Mouse (Mus musculus) lung, embryonic 15.5 days (tissue): ENCODE results near the gene Ssr4. TPM values are rescaled to one million over a fixed set of nuclear protein-coding genes. Genes with fewer than 3 reads are reported as not detected.

ENCODE experiments used
- ATAC-seq: fragments of 200-750 bp; cut with Nextera tagmentation; 2 replicates; pipeline ENCODE4 v1.8.0; 2017; ENCODE audit warnings: moderate number of reproducible peaks, borderline replicate concordance; ENCODE audit not compliant: low FRiP score, low TSS enrichment; ENCODE audit errors: extremely low read depth
- H3K27ac ChIP-seq: fragments of 300-500 bp; sonication (generic); 2 replicates; pipeline ENCODE4 v1.5.1; 2015; ENCODE audit warnings: moderate library complexity, mild to moderate bottlenecking, inconsistent platforms
- H3K27me3 ChIP-seq: fragments of 300-500 bp; sonication (generic); 2 replicates; pipeline ENCODE4 v1.6.1; 2015; ENCODE audit warnings: inconsistent platforms
- H3K36me3 ChIP-seq: fragments of 300-500 bp; sonication (generic); 2 replicates; pipeline ENCODE4 v1.6.1; 2015; ENCODE audit warnings: inconsistent platforms
- H3K4me1 ChIP-seq: fragments of 300-500 bp; sonication (generic); 2 replicates; pipeline ENCODE4 v1.6.1; 2015; ENCODE audit warnings: inconsistent platforms
- H3K4me2 ChIP-seq: fragments of 300-500 bp; sonication (generic); 2 replicates; pipeline ENCODE4 v1.6.1; 2015; ENCODE audit warnings: inconsistent platforms, mild to moderate bottlenecking, moderate library complexity
- H3K4me3 ChIP-seq: fragments of 300-500 bp; sonication (generic); 2 replicates; pipeline ENCODE4 v1.5.1; 2015; ENCODE audit warnings: mild to moderate bottlenecking, inconsistent platforms
- H3K9ac ChIP-seq: fragments of 300-500 bp; sonication (generic); 2 replicates; pipeline ENCODE4 v1.6.1; 2015; ENCODE audit warnings: inconsistent platforms
- H3K9me3 ChIP-seq: fragments of 300-500 bp; sonication (generic); 2 replicates; pipeline ENCODE4 v1.6.1; 2016; ENCODE audit warnings: inconsistent platforms
- WGBS: fragments of 180-500 bp; shearing (Covaris S2); methylation state at CpG from one replicate; pipeline ENCODE4 v1.1.7; 2015; 5-methylcytosine and 5-hydroxymethylcytosine counted together
- polyA plus RNA-seq: library from polyadenylated mRNA; unstranded; fragments of >200 nt; fragmentation: Nextera tagmentation; extraction: Ambion mirVana; gene quantifications from 2 replicates; pipeline ENCODE4 v1.2.1, GENCODE M21; 2015

The Ssr4 gene
- polyA plus RNA-seq, 1 experiment from 2014 or later: 178 TPM

DNA sequence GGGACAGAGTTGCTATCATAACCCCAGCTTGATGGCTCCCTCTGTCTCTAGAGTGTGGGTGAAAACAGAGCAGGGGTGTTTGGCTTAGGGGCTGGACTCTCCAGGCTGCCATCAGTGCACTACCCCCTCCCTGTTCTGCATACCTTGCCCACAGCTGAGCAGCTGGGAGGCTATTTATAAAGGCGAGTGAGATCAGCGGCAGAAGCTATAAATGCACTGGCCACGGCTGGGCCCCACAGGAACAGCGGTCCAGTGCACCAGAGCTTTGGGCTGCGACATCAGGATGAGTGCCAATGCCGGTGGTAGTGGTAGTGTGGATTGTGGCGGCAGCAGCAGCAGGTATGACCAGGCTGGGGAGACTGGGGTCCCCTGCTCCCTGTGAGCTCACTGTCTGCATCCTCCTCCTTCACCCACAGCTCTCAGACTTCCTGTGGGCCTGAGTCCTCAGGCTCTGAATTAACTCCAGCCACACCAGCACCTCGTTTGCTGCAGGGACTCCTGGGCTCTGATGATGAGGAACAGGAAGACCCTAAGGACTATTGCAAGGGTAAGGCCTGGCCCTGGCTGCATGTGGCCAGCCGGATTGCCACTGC lies 12.6 kb upstream of the Ssr4 start, which contains the start of gene Srpk3:
Gene Srpk3, plus strand, starts transcription at position 238 of the 593 bp plus-strand sequence.
- Histone ChIP-seq H3K27me3 (no peaks in the 10 kb centered on the region), H3K4me2 (no peak within 1 kb of the TSS), H3K27ac (no peak within 1 kb of the TSS; the same call in 1 of the 2 replicates), H3K9ac (no peak within 1 kb of the TSS), H3K9me3 (no peaks in the 10 kb centered on the region), H3K4me1 (0 out of 2 replicates have a peak, but pooled peaks cover 6% of the 10 kb centered on the region), H3K4me3 (no peak within 1 kb of the TSS), H3K36me3 (peaks cover 3% of the 10 kb centered on the region; the same call in 1 of the 2 replicates)
- 51% methylated on average over 9 of the region's 9 CpGs for WGBS
- no peak for ATAC-seq

DNA sequence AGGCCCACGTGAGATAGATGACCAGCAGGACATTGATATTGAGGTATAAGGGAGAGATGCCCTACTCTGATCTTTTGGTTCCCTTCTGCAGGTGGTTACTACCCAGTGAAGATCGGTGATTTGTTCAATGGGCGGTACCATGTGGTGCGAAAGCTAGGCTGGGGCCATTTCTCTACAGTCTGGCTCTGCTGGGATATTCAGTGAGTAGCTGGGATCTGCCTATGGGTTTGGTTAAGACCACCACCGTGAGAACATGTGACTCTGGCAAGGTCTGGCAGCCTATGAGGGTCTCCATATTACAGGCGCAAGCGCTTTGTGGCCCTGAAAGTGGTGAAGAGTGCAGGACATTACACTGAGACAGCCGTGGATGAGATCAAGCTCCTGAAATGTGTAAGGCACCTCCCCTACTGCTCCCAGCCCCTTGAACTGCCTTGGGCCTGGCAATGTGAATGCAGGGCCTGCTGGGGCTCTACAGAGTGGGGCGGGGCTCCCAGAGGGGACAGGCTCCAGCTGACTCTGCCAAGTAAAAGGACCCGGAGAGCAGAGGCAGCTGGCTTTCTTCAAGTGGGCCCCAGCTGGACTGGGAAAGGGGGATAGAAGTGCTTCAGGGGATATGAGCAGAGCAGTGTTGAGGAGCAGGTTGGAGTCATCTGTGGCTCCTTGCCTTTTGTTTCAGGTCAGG lies 11.9 kb upstream of the Ssr4 start:
- Histone ChIP-seq H3K36me3 (peaks cover 3% of the 10 kb centered on the region), H3K4me2 (no peak overlapping the region), H3K4me1 (0 out of 2 replicates have a peak, but pooled peaks cover 6% of the 10 kb centered on the region), H3K27ac (no peak overlapping the region), H3K9ac (no peak overlapping the region), H3K9me3 (no peaks in the 10 kb centered on the region), H3K27me3 (no peaks in the 10 kb centered on the region), H3K4me3 (no peak overlapping the region)
- 67% methylated on average over 10 of the region's 10 CpGs for WGBS
- ATAC-seq: peak; percentile 74; the same call in 1 of the 2 replicates

DNA sequence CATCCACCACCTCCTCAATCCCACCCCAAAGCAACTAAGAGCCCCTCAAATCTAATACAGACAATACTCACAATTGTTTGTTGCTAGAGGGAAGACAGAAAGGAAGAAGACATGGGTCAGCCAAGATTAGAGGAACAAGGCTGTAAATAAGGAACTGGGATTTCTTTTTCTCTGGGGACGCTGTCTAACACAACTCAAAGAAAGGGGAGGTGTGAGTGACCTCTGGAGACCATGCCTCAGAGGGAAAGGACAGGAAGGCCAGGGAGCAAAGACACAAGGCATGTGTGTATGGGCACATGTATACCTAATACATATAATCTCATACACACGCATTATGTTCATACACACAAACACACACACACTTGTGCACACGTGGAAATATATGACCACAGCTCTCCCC lies 4.6 kb upstream of the Ssr4 start:
- no peaks in the 10 kb centered on the region for H3K9me3 ChIP-seq
- no peak overlapping the region for H3K4me3 ChIP-seq
- H3K36me3 ChIP-seq: peaks cover 18% of the 10 kb centered on the region
- no peak overlapping the region for H3K27ac ChIP-seq
- 94% methylated on average over 3 of the region's 3 CpGs for WGBS
- H3K9ac ChIP-seq: no peak overlapping the region
- no peaks in the 10 kb centered on the region for H3K27me3 ChIP-seq
- no peak overlapping the region for H3K4me2 ChIP-seq
- H3K4me1 ChIP-seq: peaks cover 7% of the 10 kb centered on the region
- no peak for ATAC-seq

DNA sequence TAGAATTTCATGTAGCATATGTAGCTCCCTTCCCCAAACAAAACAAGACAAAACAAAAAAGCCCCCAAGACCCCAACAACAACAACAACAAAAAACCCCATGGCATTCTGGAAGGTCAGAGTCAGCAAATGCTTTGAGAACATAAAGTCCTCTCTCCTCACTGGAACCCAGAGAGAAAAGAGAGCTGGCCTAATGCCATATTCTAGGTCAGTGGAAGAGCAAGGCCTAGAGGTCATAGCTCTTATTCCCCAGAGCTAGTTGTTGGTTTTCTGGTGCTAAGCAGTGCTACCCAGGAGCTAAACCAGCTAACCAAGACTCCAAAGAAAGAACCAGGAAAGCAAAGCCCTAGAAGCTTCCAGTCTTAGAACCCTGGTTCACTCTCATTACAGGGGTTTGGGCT lies 1.2 kb upstream of the Ssr4 start:
- Histone ChIP-seq H3K4me1 (peaks cover 15% of the 10 kb centered on the region), H3K9ac (peak overlapping the region; percentile 62), H3K9me3 (no peaks in the 10 kb centered on the region), H3K4me3 (peak overlapping the region; percentile 66), H3K27me3 (no peaks in the 10 kb centered on the region), H3K36me3 (0 out of 2 replicates have a peak, but pooled peaks cover 8% of the 10 kb centered on the region), H3K4me2 (peak overlapping the region; percentile 59), H3K27ac (peak overlapping the region; percentile 92; the same call in 1 of the 2 replicates)
- ATAC-seq: no peak

DNA sequence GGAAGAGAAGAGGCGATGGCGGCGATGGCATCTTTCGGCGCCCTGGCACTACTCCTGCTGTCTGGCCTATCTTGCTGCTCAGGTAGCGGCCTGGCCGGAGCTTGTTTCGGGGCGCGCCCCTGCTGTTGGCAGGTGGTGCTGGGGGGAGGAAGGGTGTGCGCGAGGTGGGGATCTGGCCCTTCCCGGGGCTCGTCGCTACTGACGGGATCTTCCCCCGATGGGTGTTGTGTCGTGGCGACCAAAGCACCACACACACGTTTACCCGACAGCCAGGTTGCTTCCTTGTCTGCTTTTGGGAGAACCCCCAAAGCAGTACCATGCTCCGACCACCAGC lies 364 bp downstream of the Ssr4 start:
- H3K4me2 ChIP-seq: peak overlapping the region; percentile 59
- 23% methylated on average over 22 of the region's 22 CpGs for WGBS
- H3K4me3 ChIP-seq: peak overlapping the region; percentile 66
- H3K36me3 ChIP-seq: no peaks in the 10 kb centered on the region
- ATAC-seq: peak; percentile 55; the same call in 1 of the 2 replicates
- peaks cover 15% of the 10 kb centered on the region for H3K4me1 ChIP-seq
- H3K27me3 ChIP-seq: no peaks in the 10 kb centered on the region
- H3K9me3 ChIP-seq: no peaks in the 10 kb centered on the region
- peak overlapping the region; percentile 72 for H3K9ac ChIP-seq
- H3K27ac ChIP-seq: peak overlapping the region; percentile 92

DNA sequence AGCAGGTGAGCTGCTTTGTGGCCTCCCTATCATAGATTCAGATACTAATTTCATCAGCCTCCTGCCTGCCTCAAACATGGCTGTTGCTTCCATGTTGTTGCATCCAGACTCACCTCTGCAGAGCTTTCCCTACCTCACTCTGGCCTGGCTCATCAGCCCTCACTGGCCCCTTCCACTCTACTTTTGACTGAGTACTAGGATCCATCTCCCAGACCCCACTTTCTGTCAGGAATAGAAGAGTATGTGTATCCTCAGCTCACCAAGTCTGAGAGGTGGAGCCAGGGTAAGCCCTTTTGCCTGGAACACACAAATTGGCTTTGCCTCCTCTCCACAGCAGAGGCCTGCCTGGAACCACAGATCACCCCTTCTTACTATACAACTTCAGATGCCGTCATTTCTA lies 1.7 kb downstream of the Ssr4 start:
- Histone ChIP-seq H3K4me3 (peak overlapping the region; percentile 66), H3K27me3 (no peaks in the 10 kb centered on the region), H3K27ac (no peak overlapping the region), H3K4me2 (peak overlapping the region; percentile 59), H3K9me3 (no peaks in the 10 kb centered on the region), H3K9ac (no peak overlapping the region; the same call in 1 of the 2 replicates), H3K36me3 (no peaks in the 10 kb centered on the region), H3K4me1 (peaks cover 15% of the 10 kb centered on the region)
- ATAC-seq: no peak
- WGBS: 78% methylated on average over 1 of the region's 1 CpGs

DNA sequence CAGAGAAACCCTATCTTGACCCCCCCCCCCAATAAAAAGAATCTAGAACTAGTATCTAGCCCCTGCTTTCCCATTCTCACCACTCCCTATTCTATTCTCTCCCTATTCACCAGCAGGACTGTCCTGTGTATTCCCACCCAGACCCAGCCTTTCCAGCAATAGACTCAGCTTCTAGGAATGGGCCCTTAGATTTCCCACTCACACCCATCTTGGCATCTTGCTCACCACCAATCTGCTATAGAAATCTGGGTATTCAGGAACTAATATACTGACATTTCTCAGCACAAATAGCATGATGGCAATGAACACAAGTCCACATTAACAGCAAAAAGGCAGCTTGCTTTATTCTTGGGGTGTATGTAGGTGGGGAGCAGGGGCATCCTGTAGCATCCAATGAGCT lies 6.2 kb downstream of the Ssr4 start:
- no peak for ATAC-seq
- Histone ChIP-seq H3K9ac (no peak overlapping the region), H3K4me2 (no peak overlapping the region), H3K4me3 (no peak overlapping the region), H3K36me3 (no peaks in the 10 kb centered on the region), H3K4me1 (peaks cover 6% of the 10 kb centered on the region; the same call in 1 of the 2 replicates), H3K9me3 (no peaks in the 10 kb centered on the region), H3K27me3 (no peaks in the 10 kb centered on the region), H3K27ac (no peak overlapping the region)

DNA sequence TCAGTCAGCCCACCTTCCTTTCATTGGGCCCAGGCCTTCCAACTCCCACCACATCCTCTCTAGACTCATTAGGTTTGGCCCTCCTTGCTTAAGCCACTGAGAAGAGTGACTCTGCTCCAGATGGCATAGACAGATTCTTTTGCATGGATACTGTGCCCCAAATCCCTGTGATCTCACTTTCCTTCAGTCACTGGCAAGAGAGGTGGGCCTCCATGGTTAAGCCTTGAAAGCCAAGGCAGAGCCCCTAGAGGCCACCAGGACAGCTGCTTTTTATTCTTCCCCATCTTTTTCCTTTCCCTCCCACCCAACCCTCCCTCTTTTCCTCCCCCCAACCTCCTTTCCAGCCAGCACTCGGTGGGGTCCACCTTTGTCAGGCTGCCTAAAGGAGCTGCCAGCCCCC lies 6.7 kb downstream of the Ssr4 start:
- WGBS: no CpG with 5 or more reads among the region's 1 CpGs
- ATAC-seq: no peak
- H3K4me2 ChIP-seq: no peak overlapping the region
- no peak overlapping the region for H3K27ac ChIP-seq
- no peak overlapping the region for H3K4me3 ChIP-seq
- H3K9ac ChIP-seq: no peak overlapping the region
- H3K9me3 ChIP-seq: no peaks in the 10 kb centered on the region
- no peaks in the 10 kb centered on the region for H3K27me3 ChIP-seq
- H3K4me1 ChIP-seq: peaks cover 1% of the 10 kb centered on the region; the same call in 1 of the 2 replicates
- no peaks in the 10 kb centered on the region for H3K36me3 ChIP-seq

DNA sequence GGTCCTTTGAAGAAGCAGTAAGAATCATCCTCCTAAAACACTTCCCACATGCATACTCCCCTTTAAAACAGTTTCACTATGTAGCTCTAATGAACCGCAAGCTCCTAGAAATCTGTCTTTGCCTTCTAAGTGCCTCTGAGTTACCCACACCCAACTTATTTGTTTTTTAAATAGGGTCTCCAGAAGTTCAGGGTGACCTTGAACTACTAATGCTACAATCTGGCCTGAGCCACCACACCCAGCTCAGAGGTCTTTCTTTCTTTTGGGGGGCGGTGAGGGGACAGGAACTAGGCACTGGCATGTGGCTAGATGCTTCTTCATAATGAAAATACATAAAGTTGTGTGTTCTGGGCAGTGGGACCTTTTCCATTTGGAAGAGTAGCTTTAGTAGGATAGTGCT lies 10.7 kb downstream of the Ssr4 start:
- no peaks in the 10 kb centered on the region for H3K9me3 ChIP-seq

DNA sequence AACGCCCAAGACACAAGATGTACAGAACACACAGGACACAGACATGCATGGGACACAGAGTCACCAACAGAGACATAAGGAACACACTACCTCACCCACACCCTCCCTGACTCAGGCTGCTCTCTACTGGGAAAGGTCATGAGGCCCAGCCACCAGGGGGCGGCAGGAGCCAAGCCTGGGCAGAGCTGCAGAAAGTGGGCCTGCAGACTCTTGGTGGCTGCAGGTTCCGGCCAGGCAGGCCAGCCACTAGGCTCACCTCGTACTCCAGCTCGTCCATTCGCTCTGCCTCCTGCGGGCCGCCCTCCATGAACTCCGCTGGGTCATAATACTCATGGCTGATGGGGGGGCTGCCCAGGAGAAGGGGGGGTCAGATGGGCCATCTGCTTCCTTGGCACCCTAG lies 11.7 kb downstream of the Ssr4 start:
- ATAC-seq: peak; percentile 66; the same call in 1 of the 2 replicates
- no peak overlapping the region for H3K4me3 ChIP-seq
- H3K9me3 ChIP-seq: no peaks in the 10 kb centered on the region
- H3K36me3 ChIP-seq: no peaks in the 10 kb centered on the region
- H3K27me3 ChIP-seq: no peaks in the 10 kb centered on the region
- no peak overlapping the region for H3K27ac ChIP-seq
- WGBS: 38% methylated on average over 9 of the region's 9 CpGs
- no peak overlapping the region for H3K9ac ChIP-seq
- no peaks in the 10 kb centered on the region for H3K4me1 ChIP-seq
- no peak overlapping the region for H3K4me2 ChIP-seq

More for the DNA sequence above, 10.7 kb downstream of the Ssr4 start:
- Histone ChIP-seq H3K9ac (no peak overlapping the region), H3K36me3 (no peaks in the 10 kb centered on the region), H3K4me1 (no peaks in the 10 kb centered on the region), H3K4me3 (no peak overlapping the region), H3K4me2 (no peak overlapping the region), H3K27ac (no peak overlapping the region), H3K27me3 (no peaks in the 10 kb centered on the region)
- no peak for ATAC-seq
- 74% methylated on average over 2 of the region's 2 CpGs for WGBS

DNA sequence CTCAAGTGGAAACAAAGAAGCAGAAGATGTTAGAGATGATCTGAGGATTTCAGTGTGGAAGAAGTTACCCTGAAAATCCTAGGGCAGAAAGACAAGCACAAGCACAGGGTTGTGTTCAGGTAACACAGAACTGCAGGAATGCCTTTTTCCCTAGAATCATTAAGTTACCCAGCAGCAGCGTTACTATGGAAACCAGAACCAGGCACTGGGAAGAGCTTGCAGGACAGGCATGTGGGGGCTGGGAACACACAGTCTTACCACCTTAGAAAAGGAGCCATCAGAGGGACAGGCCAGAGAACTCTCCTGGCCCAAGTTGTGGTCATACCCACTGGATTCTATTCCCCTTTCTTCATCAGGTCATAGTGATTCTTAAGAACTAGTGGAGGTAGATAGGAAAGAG lies 19.0 kb downstream of the Ssr4 start:
- H3K4me3 ChIP-seq: no peak overlapping the region
- H3K36me3 ChIP-seq: no peaks in the 10 kb centered on the region
- no peak overlapping the region for H3K27ac ChIP-seq
- H3K9ac ChIP-seq: no peak overlapping the region
- no peaks in the 10 kb centered on the region for H3K9me3 ChIP-seq
- H3K4me2 ChIP-seq: no peak overlapping the region
- no peak for ATAC-seq
- no peaks in the 10 kb centered on the region for H3K27me3 ChIP-seq
- no peaks in the 10 kb centered on the region for H3K4me1 ChIP-seq
- 43% methylated on average over 1 of the region's 1 CpGs for WGBS

DNA sequence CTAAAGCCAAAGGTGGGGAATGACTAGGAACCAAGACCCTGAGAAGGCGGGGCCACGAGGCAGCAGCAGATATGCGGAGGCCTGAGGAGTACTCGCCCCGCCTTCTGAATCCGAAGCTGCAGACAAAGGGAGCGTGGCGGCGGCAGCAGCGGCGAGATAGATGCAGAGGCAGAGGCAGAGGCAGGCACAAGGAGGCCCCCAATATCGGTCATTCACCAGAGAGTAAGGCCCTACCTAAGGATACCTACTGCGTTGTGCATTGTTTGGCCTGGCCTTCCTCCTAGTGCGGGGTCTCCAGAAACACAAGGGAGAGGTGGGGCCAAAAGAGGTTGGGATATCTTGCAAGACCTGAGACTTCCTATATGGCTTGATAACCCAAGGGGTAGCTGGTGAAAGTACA lies 28.2 kb downstream of the Ssr4 start:
- Histone ChIP-seq H3K4me1 (no peaks in the 10 kb centered on the region), H3K4me2 (peak overlapping the region; percentile 53), H3K27ac (no peak overlapping the region), H3K36me3 (no peaks in the 10 kb centered on the region), H3K9ac (peak overlapping the region; percentile 32; the same call in 1 of the 2 replicates), H3K9me3 (no peaks in the 10 kb centered on the region), H3K4me3 (peak overlapping the region; percentile 30), H3K27me3 (no peaks in the 10 kb centered on the region)
- no peak; the same call in 1 of the 2 replicates for ATAC-seq
- 19% methylated on average over 14 of the region's 14 CpGs for WGBS
